Mouse (Mus musculus): ENCODE measurements around the gene Ttc29. TPM values are rescaled to one million over a fixed set of nuclear protein-coding genes. Genes with fewer than 3 reads are reported as not detected.
A peak's percentile ranks its signal among the peaks of the same experiment; 100 is the strongest.

The Ttc29 gene
- total and polyA plus RNA-seq, 2 experiments from 2014 or later, result 1.0 to 5.3 TPM

DNA sequence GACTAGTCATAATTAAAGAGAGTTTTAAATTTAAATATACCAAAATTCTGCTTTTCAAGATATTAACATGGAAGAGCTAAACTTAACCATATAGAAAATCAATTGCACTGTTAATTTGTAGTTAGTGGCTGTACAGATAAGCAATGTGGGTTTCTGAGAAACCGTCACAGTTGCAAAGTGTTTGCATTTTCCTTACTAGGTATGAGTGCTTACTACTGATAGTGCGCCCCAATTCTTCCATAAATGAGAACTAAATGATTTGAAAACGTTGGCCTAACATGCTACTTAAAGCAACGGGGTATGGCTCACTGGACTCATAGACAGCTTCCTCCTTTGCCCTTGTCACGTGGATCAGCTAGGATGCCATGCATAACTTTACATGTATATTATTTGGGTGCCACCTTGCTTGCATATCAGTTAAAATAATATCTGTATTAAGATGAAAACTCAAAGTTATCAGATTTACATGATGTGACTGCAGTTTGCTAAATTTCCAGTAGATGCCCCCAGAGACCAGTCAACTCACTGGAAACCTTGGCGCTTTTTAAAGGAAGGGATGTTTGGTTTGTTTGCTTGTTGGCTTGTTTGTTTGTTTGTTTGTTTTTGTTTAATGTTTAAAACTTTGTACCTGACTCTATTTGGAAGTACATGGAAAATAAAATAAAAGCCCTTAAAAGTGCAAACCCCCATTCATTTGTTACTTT, 25.0 kb downstream of the Ttc29 start:
- ATAC-seq (ENCODE audit: low FRiP score) (no peak), DNase-seq (ENCODE audit: low spot score) (peak; percentile 64)
- no peak overlapping the region for H3K27ac ChIP-seq (ENCODE audit: low read depth, low read length)
- H3K9ac ChIP-seq (replicated peaks; ENCODE audit: low read length, poor library complexity, severe bottlenecking), result no peak overlapping the region
- TF ChIP-seq CTCF (IDR thresholded peaks at IDR 0.05), result peak; percentile 89
- H3K9me3 ChIP-seq (ENCODE audit: low read length), result no peaks in the 10 kb centered on the region
- no peak overlapping the region for H3K4me2 ChIP-seq (ENCODE audit: low read depth, low read length, poor library complexity, severe bottlenecking)
- H3K36me3 ChIP-seq (ENCODE audit: insufficient read depth, low read length), result no peaks in the 10 kb centered on the region
- no peaks in the 10 kb centered on the region for H3K4me1 ChIP-seq (ENCODE audit: insufficient read depth, low read length)
- H3K4me3 ChIP-seq (ENCODE audit: low read depth, low read length), result no peak overlapping the region
- WGBS, result 60% methylated on average over 6 of the region's 6 CpGs
- no peaks in the 10 kb centered on the region for H3K27me3 ChIP-seq (ENCODE audit: insufficient read depth, low read length)

DNA sequence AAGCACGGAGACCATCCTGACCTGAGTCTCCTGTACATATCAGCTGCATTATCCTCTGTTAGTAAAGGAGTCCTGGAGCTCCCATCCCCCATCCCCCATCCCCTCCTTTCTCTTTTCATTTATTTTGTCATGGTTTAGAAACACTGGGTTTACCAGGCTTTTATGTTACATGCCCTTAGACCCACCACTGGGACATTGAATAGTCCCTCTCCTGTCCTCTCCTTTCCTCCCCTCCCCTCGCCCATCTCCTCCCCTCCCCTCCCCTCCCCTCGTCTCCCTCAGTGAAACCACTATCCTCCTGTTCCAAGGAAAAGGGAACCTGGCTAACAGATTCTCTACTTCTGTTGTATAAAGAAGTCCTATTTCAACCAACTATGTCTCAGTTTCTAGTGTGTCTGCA, 38.0 kb downstream of the Ttc29 start:
- no peak for ATAC-seq (ENCODE audit: low FRiP score)
- TF ChIP-seq CTCF (IDR thresholded peaks at IDR 0.05), result no peak

DNA sequence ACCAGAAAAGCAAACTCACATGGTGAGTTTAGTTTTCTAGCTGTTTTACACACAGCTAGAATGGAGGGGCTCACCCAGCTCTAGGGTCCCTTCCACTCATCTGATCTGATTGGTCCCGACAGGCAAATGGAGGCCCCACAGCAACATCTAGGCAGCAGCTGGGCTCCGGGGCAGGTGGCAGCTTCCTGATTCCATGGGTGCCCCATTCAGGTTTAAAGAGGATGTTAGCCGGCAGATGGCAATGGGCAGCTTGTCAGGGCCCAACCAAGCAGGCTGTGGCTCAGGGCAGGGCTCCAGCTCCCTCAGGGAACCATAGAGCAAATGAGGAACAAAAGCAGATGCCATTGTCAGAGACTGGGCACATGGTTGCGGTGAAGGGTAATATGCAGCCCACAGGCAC, 41.3 kb downstream of the Ttc29 start:
- DNase-seq (ENCODE audit: low spot score) (peak; percentile 89), ATAC-seq (ENCODE audit: low FRiP score) (peak; percentile 56; the same call in 1 of the 2 replicates)
- no peak overlapping the region for H3K27ac ChIP-seq (ENCODE audit: low read depth, low read length)
- no peak for TF ChIP-seq CTCF (IDR thresholded peaks at IDR 0.05)
- no peaks in the 10 kb centered on the region for H3K9me3 ChIP-seq (ENCODE audit: low read length)
- no peak overlapping the region for H3K4me2 ChIP-seq (ENCODE audit: low read depth, low read length, poor library complexity, severe bottlenecking)
- no peaks in the 10 kb centered on the region for H3K27me3 ChIP-seq (ENCODE audit: insufficient read depth, low read length)
- no peak overlapping the region for H3K9ac ChIP-seq (replicated peaks; ENCODE audit: low read length, poor library complexity, severe bottlenecking)
- no peak overlapping the region for H3K4me3 ChIP-seq (ENCODE audit: low read depth, low read length)
- H3K36me3 ChIP-seq (ENCODE audit: insufficient read depth, low read length), result no peaks in the 10 kb centered on the region
- no peaks in the 10 kb centered on the region for H3K4me1 ChIP-seq (ENCODE audit: insufficient read depth, low read length)
- 66% methylated on average over 4 of the region's 4 CpGs for WGBS

More for the DNA sequence above, 38.0 kb downstream of the Ttc29 start:
- Histone ChIP-seq H3K4me2 (ENCODE audit: low read depth, low read length, poor library complexity, severe bottlenecking) (no peak overlapping the region), H3K9me3 (ENCODE audit: low read length) (no peaks in the 10 kb centered on the region), H3K36me3 (ENCODE audit: insufficient read depth, low read length) (no peaks in the 10 kb centered on the region), H3K4me1 (ENCODE audit: insufficient read depth, low read length) (no peaks in the 10 kb centered on the region), H3K27me3 (ENCODE audit: insufficient read depth, low read length) (no peaks in the 10 kb centered on the region), H3K9ac (replicated peaks; ENCODE audit: low read length, poor library complexity, severe bottlenecking) (no peak overlapping the region), H3K27ac (ENCODE audit: low read depth, low read length) (no peak overlapping the region), H3K4me3 (ENCODE audit: low read depth, low read length) (no peak overlapping the region)
- 19% methylated on average over 3 of the region's 3 CpGs for WGBS
- no peak for DNase-seq (ENCODE audit: low spot score)

DNA sequence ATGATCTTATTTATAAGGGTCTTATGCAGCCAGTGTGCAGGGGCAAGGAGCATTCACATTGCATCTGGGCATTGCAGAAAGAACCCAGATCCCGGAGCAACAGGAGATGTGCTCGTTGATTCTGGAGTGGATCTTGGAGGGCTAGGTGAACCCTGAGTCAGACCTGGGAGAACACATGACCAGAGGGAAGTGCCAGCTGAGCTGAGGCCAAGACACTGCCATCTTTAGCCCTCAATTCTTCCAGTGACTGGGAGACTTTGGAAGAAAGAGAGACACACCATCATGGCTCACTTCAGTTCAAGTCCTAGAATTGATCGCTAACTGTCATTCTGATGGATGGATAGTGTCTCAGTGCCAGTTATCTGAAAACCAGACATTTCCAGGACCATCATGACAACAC, 41.9 kb downstream of the Ttc29 start:
- H3K36me3 ChIP-seq (ENCODE audit: insufficient read depth, low read length), result no peaks in the 10 kb centered on the region
- no peak for TF ChIP-seq CTCF (IDR thresholded peaks at IDR 0.05)
- 93% methylated on average over 3 of the region's 3 CpGs for WGBS
- no peaks in the 10 kb centered on the region for H3K27me3 ChIP-seq (ENCODE audit: insufficient read depth, low read length)
- H3K4me2 ChIP-seq (ENCODE audit: low read depth, low read length, poor library complexity, severe bottlenecking), result no peak overlapping the region
- no peak for ATAC-seq (ENCODE audit: low FRiP score)
- no peak for DNase-seq (ENCODE audit: low spot score)
- H3K9ac ChIP-seq (replicated peaks; ENCODE audit: low read length, poor library complexity, severe bottlenecking), result no peak overlapping the region
- H3K9me3 ChIP-seq (ENCODE audit: low read length), result no peaks in the 10 kb centered on the region
- no peaks in the 10 kb centered on the region for H3K4me1 ChIP-seq (ENCODE audit: insufficient read depth, low read length)
- no peak overlapping the region for H3K27ac ChIP-seq (ENCODE audit: low read depth, low read length)
- H3K4me3 ChIP-seq (ENCODE audit: low read depth, low read length), result no peak overlapping the region

DNA sequence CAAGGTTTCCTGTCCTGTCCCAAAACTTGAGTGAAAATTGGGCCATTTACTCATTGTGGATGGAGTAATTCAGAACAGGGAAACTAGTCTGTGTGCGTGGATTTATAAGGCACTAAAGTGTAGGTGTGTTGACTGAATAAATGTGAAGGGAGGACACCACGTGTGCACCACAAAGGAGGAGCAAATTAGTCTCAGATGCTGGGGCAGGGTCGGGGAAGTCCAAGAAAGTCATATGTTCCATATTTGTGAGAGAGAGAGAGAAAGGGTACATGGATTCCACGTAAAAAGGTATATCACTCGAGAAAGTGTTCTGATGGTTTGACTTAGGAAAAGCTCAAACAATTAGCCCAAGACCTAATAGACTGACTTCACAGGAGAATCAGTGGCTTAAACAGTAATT, 52.4 kb downstream of the Ttc29 start:
- H3K9ac ChIP-seq (replicated peaks; ENCODE audit: low read length, poor library complexity, severe bottlenecking), result no peak overlapping the region
- DNase-seq (ENCODE audit: low spot score) (no peak), ATAC-seq (ENCODE audit: low FRiP score) (no peak)
- H3K27me3 ChIP-seq (ENCODE audit: insufficient read depth, low read length), result no peaks in the 10 kb centered on the region
- no peak for TF ChIP-seq CTCF (IDR thresholded peaks at IDR 0.05)
- 91% methylated on average over 5 of the region's 5 CpGs for WGBS
- no peaks in the 10 kb centered on the region for H3K9me3 ChIP-seq (ENCODE audit: low read length)
- H3K4me3 ChIP-seq (ENCODE audit: low read depth, low read length), result no peak overlapping the region
- H3K4me1 ChIP-seq (ENCODE audit: insufficient read depth, low read length), result no peaks in the 10 kb centered on the region
- H3K27ac ChIP-seq (ENCODE audit: low read depth, low read length), result no peak overlapping the region
- H3K4me2 ChIP-seq (ENCODE audit: low read depth, low read length, poor library complexity, severe bottlenecking), result no peak overlapping the region
- no peaks in the 10 kb centered on the region for H3K36me3 ChIP-seq (ENCODE audit: insufficient read depth, low read length)

DNA sequence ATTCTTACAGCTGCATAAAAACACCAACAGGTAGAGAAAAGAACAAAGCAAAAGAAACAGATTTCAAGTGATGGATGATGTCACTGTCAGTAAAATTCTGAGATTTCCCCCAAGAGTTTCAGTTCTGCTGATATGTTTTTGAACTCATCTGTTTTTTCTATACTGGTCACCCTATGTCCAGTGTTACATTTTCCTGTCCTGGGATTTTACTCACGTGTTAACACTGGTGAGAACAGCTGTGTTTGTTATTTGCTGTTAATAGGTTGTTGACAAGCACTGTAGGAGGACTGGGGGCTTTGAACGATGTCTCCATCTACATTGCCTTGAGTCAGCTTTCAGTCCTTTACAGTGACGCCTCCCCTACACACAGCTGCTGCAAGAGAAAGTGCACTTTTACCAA, 53.1 kb downstream of the Ttc29 start:
- Histone ChIP-seq H3K9me3 (ENCODE audit: low read length) (no peaks in the 10 kb centered on the region), H3K27ac (ENCODE audit: low read depth, low read length) (no peak overlapping the region), H3K36me3 (ENCODE audit: insufficient read depth, low read length) (no peaks in the 10 kb centered on the region), H3K27me3 (ENCODE audit: insufficient read depth, low read length) (no peaks in the 10 kb centered on the region), H3K4me1 (ENCODE audit: insufficient read depth, low read length) (no peaks in the 10 kb centered on the region), H3K4me3 (ENCODE audit: low read depth, low read length) (no peak overlapping the region), H3K9ac (replicated peaks; ENCODE audit: low read length, poor library complexity, severe bottlenecking) (no peak overlapping the region), H3K4me2 (ENCODE audit: low read depth, low read length, poor library complexity, severe bottlenecking) (no peak overlapping the region)
- TF ChIP-seq CTCF (IDR thresholded peaks at IDR 0.05), result no peak
- 54% methylated on average over 3 of the region's 3 CpGs for WGBS
- ATAC-seq (ENCODE audit: low FRiP score) (no peak), DNase-seq (ENCODE audit: low spot score) (no peak)

Data from midbrain, postnatal 0 days (tissue).